Mouse (Mus musculus) stomach, embryonic 14.5 days (tissue): ENCODE data around the gene Upk3b. TPM values are rescaled to one million over a fixed set of nuclear protein-coding genes. Genes with fewer than 3 reads are reported as not detected.

Experiments
- ATAC-seq: fragments of 200-750 bp; cut with Nextera tagmentation; 2 replicates; pipeline ENCODE4 v1.8.0; 2017; ENCODE audit warnings: low read depth, moderate TSS enrichment; ENCODE audit not compliant: insufficient number of reproducible peaks, insufficient read depth, low FRiP score
- H3K27ac ChIP-seq: fragments of 300-500 bp; sonication (generic); 2 replicates; pipeline ENCODE4 v1.5.1; 2014; ENCODE audit warnings: mild to moderate bottlenecking, low read length, moderate library complexity, mixed read lengths
- H3K27me3 ChIP-seq: fragments of 300-500 bp; sonication (generic); 2 replicates; pipeline ENCODE4 v1.6.1; 2014; ENCODE audit warnings: low read length, control low read depth, mixed read lengths; ENCODE audit not compliant: control insufficient read depth, insufficient read depth
- H3K36me3 ChIP-seq: fragments of 300-500 bp; sonication (generic); 2 replicates; pipeline ENCODE4 v1.6.1; 2014; ENCODE audit warnings: mild to moderate bottlenecking, control low read depth, low read length, moderate library complexity, mixed read lengths; ENCODE audit not compliant: control insufficient read depth, insufficient read depth
- H3K4me1 ChIP-seq: fragments of 300-500 bp; sonication (generic); 2 replicates; pipeline ENCODE4 v1.6.1; 2014; ENCODE audit warnings: low read length, control low read depth, mixed read lengths; ENCODE audit not compliant: control insufficient read depth, insufficient read depth
- H3K4me2 ChIP-seq: fragments of 300-500 bp; sonication (generic); replicated peaks from 2 replicates; pipeline ENCODE4 v1.6.1; 2014; ENCODE audit warnings: low read depth, low read length, control low read depth
- H3K4me3 ChIP-seq: fragments of 300-500 bp; sonication (generic); 2 replicates; pipeline ENCODE4 v1.5.1; 2014; ENCODE audit warnings: low read depth, low read length, control low read depth
- H3K9ac ChIP-seq: fragments of 300-500 bp; sonication (generic); replicated peaks from 2 replicates; pipeline ENCODE4 v1.6.1; 2014; ENCODE audit warnings: low read depth, mild to moderate bottlenecking, control low read depth, low read length, moderate library complexity, mixed read lengths
- H3K9me3 ChIP-seq: fragments of 300-500 bp; sonication (generic); 2 replicates; pipeline ENCODE4 v1.6.1; 2016; ENCODE audit warnings: low read depth, low read length, control low read depth; ENCODE audit not compliant: control insufficient read depth
- WGBS: fragments of 180-500 bp; shearing (Covaris S2); extraction: QIAGEN DNeasy Blood & Tissue Kit; methylation state at CpG from one replicate; pipeline ENCODE4 v1.1.7; 2014; 5-methylcytosine and 5-hydroxymethylcytosine counted together
- polyA plus RNA-seq: library from polyadenylated mRNA; unstranded; fragments of >200 nt; fragmentation: Nextera tagmentation; extraction: Ambion mirVana; gene quantifications from 2 replicates; pipeline ENCODE4 v1.2.1, GENCODE M21; 2014

Upk3b gene
- 23.7 and 27.1 TPM in 2 replicates for polyA plus RNA-seq

DNA sequence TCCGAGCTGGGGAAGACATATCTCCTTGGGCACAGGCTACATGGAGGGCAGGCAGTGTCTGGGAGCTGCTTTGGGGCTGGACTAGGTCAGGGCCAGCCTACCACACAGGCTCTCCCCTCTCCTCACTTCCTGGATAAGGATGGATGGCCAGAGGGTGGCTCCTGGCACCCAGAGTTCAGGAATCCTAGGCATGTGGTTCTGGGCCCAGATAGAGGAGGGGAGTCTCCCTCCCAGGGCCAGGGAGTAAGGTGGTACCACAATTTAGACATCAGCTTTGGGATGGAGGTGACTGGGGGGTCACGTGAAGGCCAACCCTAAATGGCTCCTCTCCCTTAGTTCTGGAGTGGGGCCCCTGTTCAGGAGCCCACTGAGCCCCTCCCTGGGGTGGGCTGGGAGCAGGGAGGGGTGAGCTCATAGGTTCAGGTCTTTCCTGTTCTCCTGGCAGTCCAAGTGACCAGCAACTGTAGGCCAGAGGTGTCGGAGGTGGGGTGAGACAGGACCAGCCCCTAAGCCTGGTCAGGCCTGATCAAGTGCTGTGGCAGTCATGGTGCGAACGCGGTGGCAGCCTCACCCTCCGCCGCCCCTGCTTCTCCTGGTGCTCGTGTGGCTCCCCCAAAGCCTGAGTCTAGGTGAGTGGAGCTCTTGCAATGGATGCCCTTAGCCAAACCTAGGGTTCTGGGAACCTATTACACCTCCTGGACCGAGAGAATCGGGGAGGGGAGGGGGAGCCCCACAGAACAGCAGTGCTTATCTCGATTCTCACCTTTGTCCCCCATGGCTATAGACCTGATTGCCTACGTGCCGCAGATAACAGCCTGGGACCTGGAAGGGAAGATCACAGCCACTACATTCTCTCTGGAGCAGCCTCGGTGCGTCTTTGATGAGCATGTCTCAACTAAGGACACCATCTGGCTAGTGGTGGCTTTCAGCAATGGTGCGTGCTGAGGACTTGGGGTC is at the start of gene Upk3b:
Gene Upk3b (plus strand): TSS at position 239 of the 957 bp plus-strand sequence.
- no peak within 1 kb of the TSS for H3K4me3 ChIP-seq
- peak; percentile 61 for ATAC-seq
- 59% methylated on average over 17 of the region's 17 CpGs for WGBS

DNA sequence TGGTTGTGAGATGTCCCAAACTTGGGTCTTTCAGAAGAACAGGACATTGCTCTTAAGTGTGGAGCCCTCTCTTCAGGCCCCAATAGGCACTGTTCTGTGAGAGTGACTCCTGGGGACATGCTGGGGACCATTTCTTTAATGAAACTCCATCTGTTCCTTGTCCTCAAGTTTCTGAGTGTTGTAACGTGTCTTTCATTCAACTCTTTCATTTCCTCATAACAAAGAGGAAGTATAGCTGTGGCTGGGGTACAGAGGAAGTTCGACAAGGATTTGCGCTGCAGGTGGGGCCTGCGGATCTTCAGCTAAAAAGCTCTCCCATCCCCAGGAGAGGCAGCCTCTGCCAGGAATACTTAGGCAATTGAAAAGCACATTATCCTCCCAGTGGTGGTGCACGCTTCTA is 47.7 kb upstream of the Upk3b start:
- Histone ChIP-seq H3K36me3 (no peaks in the 10 kb centered on the region), H3K4me1 (peaks cover 3% of the 10 kb centered on the region; the same call in 1 of the 2 replicates), H3K4me2 (no peak overlapping the region), H3K27ac (no peak overlapping the region), H3K9me3 (no peaks in the 10 kb centered on the region), H3K27me3 (no peaks in the 10 kb centered on the region), H3K4me3 (no peak overlapping the region), H3K9ac (no peak overlapping the region)
- no peak for ATAC-seq
- WGBS: 62% methylated on average over 5 of the region's 5 CpGs

More for the DNA sequence above, at the start of gene Upk3b:
- Histone ChIP-seq H3K4me2 (no peak within 1 kb of the TSS), H3K9me3 (no peaks in the 10 kb centered on the region), H3K36me3 (no peaks in the 10 kb centered on the region), H3K4me1 (no peaks in the 10 kb centered on the region), H3K9ac (no peak within 1 kb of the TSS), H3K27ac (no peak within 1 kb of the TSS; the same call in 1 of the 2 replicates), H3K27me3 (no peaks in the 10 kb centered on the region)

- no peak overlapping the region for H3K27ac ChIP-seq
- H3K27me3 ChIP-seq: no peaks in the 10 kb centered on the region
- ATAC-seq: no peak
- WGBS: 39% methylated on average over 5 of the region's 5 CpGs
- H3K4me1 ChIP-seq: peaks cover 5% of the 10 kb centered on the region; the same call in 1 of the 2 replicates
- peaks cover 13% of the 10 kb centered on the region for H3K36me3 ChIP-seq
- H3K4me3 ChIP-seq: no peak overlapping the region
- H3K9ac ChIP-seq: no peak overlapping the region
- no peaks in the 10 kb centered on the region for H3K9me3 ChIP-seq
- H3K4me2 ChIP-seq: no peak overlapping the region
Measured at GRCm38 (mm10) chr5:135993381-135993965, 44.8 kb upstream of the Upk3b start.

- no peaks in the 10 kb centered on the region for H3K27me3 ChIP-seq
- no peak overlapping the region for H3K4me2 ChIP-seq
- peaks cover 20% of the 10 kb centered on the region for H3K36me3 ChIP-seq
- H3K27ac ChIP-seq: no peak overlapping the region
- no peak overlapping the region for H3K9ac ChIP-seq
- peaks cover 5% of the 10 kb centered on the region; the same call in 1 of the 2 replicates for H3K4me1 ChIP-seq
- peak overlapping the region; percentile 85 for H3K4me3 ChIP-seq
- 62% methylated on average over 8 of the region's 8 CpGs for WGBS
- H3K9me3 ChIP-seq: no peaks in the 10 kb centered on the region; the same call in 1 of the 2 replicates
- ATAC-seq: no peak
Measured at GRCm38 (mm10) chr5:135994335-135994724, 44.0 kb upstream of the Upk3b start.

DNA sequence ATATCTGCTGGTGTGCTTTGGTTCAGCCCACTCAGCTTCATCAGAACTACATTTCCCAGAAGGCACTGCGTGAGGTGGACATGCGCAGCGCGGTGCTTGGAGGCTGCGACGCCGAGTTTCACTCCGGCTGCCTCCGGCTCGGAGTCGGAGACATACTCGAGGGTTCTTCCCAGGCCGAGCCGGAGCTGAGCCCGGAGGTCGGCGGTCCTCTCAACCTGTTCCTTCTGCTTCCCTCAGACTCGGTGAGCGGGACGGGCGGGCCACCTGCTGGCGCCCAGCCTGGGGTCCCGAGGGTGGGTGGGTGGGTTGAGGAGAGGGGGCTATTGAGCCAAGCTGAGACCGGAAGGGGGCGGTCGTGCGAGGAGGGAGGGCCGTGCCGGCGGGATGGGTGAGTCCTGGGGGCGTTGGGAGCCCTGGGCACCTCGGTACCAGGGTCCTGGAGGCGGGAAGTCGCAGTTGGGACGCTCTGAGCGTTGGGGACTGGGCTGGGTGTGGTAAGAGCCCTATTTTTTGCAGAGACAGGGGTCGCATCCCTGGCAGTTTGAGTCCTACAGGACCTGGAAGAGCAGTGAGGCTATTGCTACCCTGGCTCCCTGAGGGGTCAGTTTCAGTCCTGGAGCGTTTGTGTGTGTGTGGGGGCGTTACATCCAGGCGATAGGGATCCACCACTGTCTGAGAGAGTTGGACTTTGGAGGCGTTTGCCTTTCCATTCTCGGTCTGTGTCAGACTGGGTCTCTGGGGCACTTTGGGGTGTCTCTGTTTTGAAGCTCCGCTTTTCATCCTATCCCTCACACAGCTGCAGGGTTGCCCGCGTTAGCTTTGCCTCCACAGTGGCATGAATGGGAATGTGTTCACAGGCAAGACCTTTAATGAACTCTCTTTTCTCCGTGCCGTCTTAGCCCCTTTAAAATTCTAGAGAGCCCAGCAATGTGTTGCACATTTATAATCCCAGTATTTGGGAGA is 43.3 kb upstream of the Upk3b start, which contains the start of gene Dtx2:
Gene Dtx2 (plus strand): TSS at position 76 of the 963 bp plus-strand sequence.
- Histone ChIP-seq H3K4me3 (peak within 1 kb of the TSS; percentile 85), H3K9me3 (no peaks in the 10 kb centered on the region; the same call in 1 of the 2 replicates), H3K4me2 (peak within 1 kb of the TSS; percentile 85), H3K4me1 (peaks cover 5% of the 10 kb centered on the region; the same call in 1 of the 2 replicates), H3K27me3 (no peaks in the 10 kb centered on the region), H3K27ac (peak within 1 kb of the TSS; percentile 84), H3K36me3 (peaks cover 20% of the 10 kb centered on the region), H3K9ac (peak within 1 kb of the TSS; percentile 72)
- ATAC-seq: peak; percentile 94
- under 1% methylated on average over 47 of the region's 47 CpGs for WGBS

DNA sequence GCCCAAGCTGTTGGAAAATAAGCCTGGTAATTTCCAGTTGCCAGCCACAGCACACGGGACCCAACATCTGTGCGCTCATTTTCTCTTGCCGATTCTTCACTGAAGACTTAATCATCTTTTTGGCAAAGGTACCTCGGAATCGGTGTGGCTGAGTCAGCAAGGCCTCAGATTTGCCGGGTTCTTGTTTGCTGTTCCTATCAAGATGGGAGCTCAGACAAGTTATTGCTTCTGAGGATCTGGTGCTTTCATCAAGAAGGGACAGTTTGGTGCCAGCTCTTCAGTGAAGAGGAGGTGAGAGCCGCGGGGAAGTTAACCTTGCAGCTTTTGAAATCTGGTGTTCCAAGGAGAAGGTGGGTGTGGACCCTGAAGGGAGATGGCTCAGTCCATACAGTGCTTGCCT is 42.1 kb upstream of the Upk3b start:
- H3K4me3 ChIP-seq: no peak overlapping the region
- peaks cover 20% of the 10 kb centered on the region for H3K36me3 ChIP-seq
- peaks cover 5% of the 10 kb centered on the region; the same call in 1 of the 2 replicates for H3K4me1 ChIP-seq
- no peak overlapping the region for H3K4me2 ChIP-seq
- no peaks in the 10 kb centered on the region; the same call in 1 of the 2 replicates for H3K9me3 ChIP-seq
- no peak for ATAC-seq
- no peak overlapping the region for H3K27ac ChIP-seq
- 88% methylated on average over 8 of the region's 8 CpGs for WGBS
- no peaks in the 10 kb centered on the region for H3K27me3 ChIP-seq
- no peak overlapping the region for H3K9ac ChIP-seq

DNA sequence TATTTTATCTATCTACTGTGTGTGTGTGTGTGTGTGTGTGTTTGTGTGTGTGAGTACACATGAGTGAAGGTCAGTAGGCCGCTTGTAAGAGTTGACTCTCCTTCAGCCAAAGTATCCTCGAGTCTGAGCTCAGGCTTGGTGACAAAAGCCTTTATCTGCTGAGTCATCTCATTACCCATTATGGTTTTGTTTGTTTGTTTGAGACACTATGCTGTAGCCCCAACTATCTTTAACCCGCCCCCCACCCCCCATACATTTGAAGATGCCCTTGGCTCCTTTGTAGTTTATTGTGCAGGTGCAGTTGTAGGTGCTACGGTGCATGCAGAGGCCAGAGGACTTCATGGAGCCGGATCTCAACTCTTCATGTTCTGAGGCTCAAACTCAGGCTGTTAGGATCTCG is 37.1 kb upstream of the Upk3b start:
- 91% methylated on average over 6 of the region's 6 CpGs for WGBS
- no peak overlapping the region for H3K4me3 ChIP-seq
- no peak overlapping the region for H3K4me2 ChIP-seq
- H3K9ac ChIP-seq: no peak overlapping the region
- peaks cover 27% of the 10 kb centered on the region for H3K36me3 ChIP-seq
- no peaks in the 10 kb centered on the region for H3K4me1 ChIP-seq
- H3K9me3 ChIP-seq: no peaks in the 10 kb centered on the region; the same call in 1 of the 2 replicates
- no peak for ATAC-seq
- no peak overlapping the region for H3K27ac ChIP-seq
- no peaks in the 10 kb centered on the region for H3K27me3 ChIP-seq
